Mouse (Mus musculus): ENCODE results near the gene Pdcl3. TPM values are rescaled to one million over a fixed set of nuclear protein-coding genes. Genes with fewer than 3 reads are reported as not detected.

Gene Pdcl3
- 97.1 and 109 TPM in 2 replicates for polyA plus RNA-seq (2012; rRNA removed)

GRCm38 (mm10) chr1:38985308-38985707 lies at the start of gene Pdcl3:
TSS of gene Pdcl3 (plus strand) at chr1:38985608.

GRCm38 (mm10) chr1:38938849-38939248 lies 46.6 kb upstream of the Pdcl3 start, which contains the start of gene Nms:
TSS of gene Nms (plus strand) at chr1:38939149.

Other genes with a start within 250 kb of the Pdcl3 start
- gene Lonrf2, start 148.9 kb upstream of the Pdcl3 start, polyA plus RNA-seq (2012; rRNA removed) = 45.9 and 47.1 TPM in 2 replicates
- gene Chst10, start 87.4 kb upstream of the Pdcl3 start, polyA plus RNA-seq (2012; rRNA removed) = 26.8 and 27.3 TPM in 2 replicates
- 0.40 and 0.66 TPM in 2 replicates for gene Nms, start 46.5 kb upstream of the Pdcl3 start, polyA plus RNA-seq (2012; rRNA removed)
- 0.70 and 0.73 TPM in 2 replicates for gene Npas2, start 208.1 kb downstream of the Pdcl3 start, polyA plus RNA-seq (2012; rRNA removed)

Measured in central nervous system, embryonic 14 days (tissue).